Comparison of ENCODE assay signal across 8 mouse cellular contexts in genomic region chr10:91241611-91242005, GRCm38 (mm10).
DNase-seq lines count a peak whose midpoint lies in the region; ATAC-seq and TF ChIP-seq lines count a peak whose summit lies in the region.

No protein-coding gene starts in this region.

- peak overlapping the region; percentile 40; the same call in 1 of the 2 replicates for H3K27ac ChIP-seq in bone marrow, adult 2 months (ENCODE audit: control insufficient read depth, insufficient read depth, low read depth, low read length, poor library complexity)
- peak overlapping the region; percentile 72 for H3K27ac ChIP-seq in embryonic facial prominence, embryonic 14.5 days (replicated peaks; ENCODE audit: low read depth, low read length)

- no peaks in the 10 kb centered on the region; the same call in 1 of the 2 replicates for H3K4me1 ChIP-seq in bone marrow, adult 2 months (ENCODE audit: control insufficient read depth, insufficient read depth, low read length)
- H3K4me1 ChIP-seq in embryonic facial prominence, embryonic 14.5 days (ENCODE audit: control insufficient read depth, insufficient read depth, low read length): peaks cover 53% of the 10 kb centered on the region

- TF ChIP-seq CTCF in bone marrow, adult 2 months (IDR thresholded peaks at IDR 0.05; ENCODE audit: control insufficient read depth, insufficient read depth, low read length): no peak

- intact Hi-C loops in heart, postnatal 10 days (cut with DNase I): loop anchor here (5.0 kb wide), 1 partner anchor 169 kb away; no protein-coding TSS in a partner anchor

- no peaks in the 10 kb centered on the region for H3K27me3 ChIP-seq in embryonic facial prominence, embryonic 14.5 days (replicated peaks; ENCODE audit: control insufficient read depth, insufficient read depth, low read length)

- H3K9ac ChIP-seq in embryonic facial prominence, embryonic 14.5 days (ENCODE audit: low read depth, low read length): no peak overlapping the region

- no peaks in the 10 kb centered on the region for H3K36me3 ChIP-seq in embryonic facial prominence, embryonic 14.5 days (ENCODE audit: control insufficient read depth, insufficient read depth, low read length)

- H3K4me3 ChIP-seq in bone marrow, adult 2 months (replicated peaks; ENCODE audit: control insufficient read depth, low read depth, low read length): no peak overlapping the region
- no peak overlapping the region for H3K4me3 ChIP-seq in embryonic facial prominence, embryonic 14.5 days (ENCODE audit: low read depth, low read length)

- H3K9me3 ChIP-seq in embryonic facial prominence, embryonic 14.5 days (ENCODE audit: control insufficient read depth, low read length): no peaks in the 10 kb centered on the region; the same call in 1 of the 2 replicates

- 65% methylated on average over 7 of the region's 7 CpGs for WGBS in bone marrow, adult 2 months
- WGBS in embryonic facial prominence, embryonic 14.5 days: 6% methylated on average over 7 of the region's 7 CpGs

- H3K4me2 ChIP-seq in embryonic facial prominence, embryonic 14.5 days (ENCODE audit: low read depth, low read length): peak overlapping the region; percentile 13

- ATAC-seq in embryonic facial prominence, embryonic 14.5 days (ENCODE audit: low read depth): peak; percentile 91
- ATAC-seq in cerebellum, adult (ENCODE audit: insufficient number of reproducible peaks, low FRiP score, low TSS enrichment): no peak

- DNase-seq in embryonic facial prominence, embryonic 14.5 days (ENCODE audit: low spot score): peak; percentile 97
- peak; percentile 58 to 68 for DNase-seq in heart, postnatal 10 days
- DNase-seq in mesoderm, embryonic 11.5 days (ENCODE audit: low read depth, low spot score): peak; percentile 83
- no peak for DNase-seq in adrenal gland, postnatal 10 days
- DNase-seq in frontal cortex, postnatal 36 days (ENCODE audit: low spot score in 2 of 2): no peak
- DNase-seq in urinary bladder, postnatal 10 days (ENCODE audit: low spot score): no peak

- TF ChIP-seq POLR2A in bone marrow, adult 2 months (IDR thresholded peaks at IDR 0.05; ENCODE audit: borderline replicate concordance, control insufficient read depth, low read depth, low read length): no peak

Comparison
In these comparisons a context has a peak if more than half of its experiments do, and no peak if none do; other contexts are left out.
1. DNase-seq: peak in embryonic facial prominence, embryonic 14.5 days (single experiment), heart, postnatal 10 days (2 of 2) and mesoderm, embryonic 11.5 days (single experiment); none in adrenal gland, postnatal 10 days (single experiment), frontal cortex, postnatal 36 days (0 of 2) and urinary bladder, postnatal 10 days (single experiment).